Mouse (Mus musculus) lung, postnatal 0 days (tissue): ENCODE results near the gene Txndc2.

Source experiments
- CTCF ChIP-seq: IDR thresholded peaks from 2 replicates; pipeline ENCODE4 v1.5.1; 2016; ENCODE audit warnings: antibody characterized with exemption, mild to moderate bottlenecking
- EP300 ChIP-seq: IDR thresholded peaks from 2 replicates; pipeline ENCODE4 v1.6.1; 2016; ENCODE audit warnings: antibody characterized with exemption, mild to moderate bottlenecking, control low read depth

DNA sequence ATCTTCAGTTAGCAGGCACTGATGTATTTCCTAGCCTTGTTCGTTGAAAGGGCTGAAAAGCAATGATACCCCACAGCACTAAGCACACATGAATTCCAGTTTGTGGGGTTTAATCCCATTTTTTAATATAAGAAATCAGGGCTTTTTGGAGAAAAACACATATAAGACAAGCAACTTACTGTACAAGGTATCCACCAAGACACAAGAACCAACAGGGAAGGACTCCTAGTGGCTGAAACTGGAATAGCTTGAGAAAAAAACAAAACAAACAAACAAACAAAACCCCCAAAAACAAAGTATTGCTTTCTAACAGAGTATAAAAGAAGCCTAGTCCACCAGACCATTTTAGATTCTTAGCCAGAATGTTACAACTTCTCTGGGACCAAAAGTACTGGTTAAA lies 35.8 kb upstream of the Txndc2 start:
- TF ChIP-seq CTCF (peak; percentile 60), EP300 (no peak)
